Mouse (Mus musculus) CH12F3 (cell line): Measurements from ENCODE around the gene Dcst2.

Source experiments
- in situ Hi-C: fragments of 300-500 bp; cut with MboI; formaldehyde crosslinking; loops from 2 replicates; pipeline ENCODE4 v1.14.3; 2020; ENCODE audit warnings: low sequenced_read_pairs

Gene Dcst2

DNA sequence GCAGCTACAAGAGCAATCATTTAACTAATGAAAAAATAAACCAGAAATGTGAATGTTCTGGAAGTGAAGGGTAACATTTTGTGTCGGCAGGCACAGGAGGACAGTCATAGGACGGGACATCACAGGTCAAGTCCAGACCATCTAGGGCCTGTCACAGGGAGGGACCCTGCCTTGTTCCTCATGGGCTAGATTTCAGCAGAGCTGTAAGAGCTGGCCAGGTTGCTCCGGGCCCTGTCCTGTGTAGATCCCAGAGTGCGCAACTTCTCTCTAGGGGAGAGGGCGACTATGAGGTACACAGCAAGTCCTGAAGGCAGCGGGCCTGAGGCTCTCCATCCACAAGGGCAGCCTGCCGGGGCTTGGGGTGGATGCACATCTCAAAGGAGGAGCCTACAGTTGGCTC lies at the start of gene Dcst2:
Gene Dcst2, plus strand, starts transcription at position 301 of the 400 bp plus-strand sequence.
- in situ Hi-C loops = no loop called here

DNA sequence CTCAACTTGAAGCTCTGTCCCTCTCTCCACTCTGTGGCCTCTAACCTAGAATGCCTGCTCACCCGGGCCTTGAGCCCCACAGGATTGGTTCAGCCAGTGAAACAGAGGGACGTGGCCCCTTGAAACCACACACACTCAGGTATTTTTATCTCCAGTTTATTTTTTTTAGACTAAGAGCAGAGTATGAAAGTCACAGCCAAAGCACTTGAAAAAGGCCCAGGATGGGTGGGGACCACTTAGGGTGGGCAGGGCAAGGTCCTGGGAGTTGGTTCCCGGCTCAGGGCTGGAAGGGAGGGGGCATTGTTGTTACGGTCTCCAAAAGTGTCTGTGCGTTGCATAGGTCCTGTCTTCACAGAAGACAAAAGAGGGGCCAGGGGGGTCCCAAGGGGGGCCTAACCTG lies 47.4 kb upstream of the Dcst2 start:
- in situ Hi-C loops = no loop called here

DNA sequence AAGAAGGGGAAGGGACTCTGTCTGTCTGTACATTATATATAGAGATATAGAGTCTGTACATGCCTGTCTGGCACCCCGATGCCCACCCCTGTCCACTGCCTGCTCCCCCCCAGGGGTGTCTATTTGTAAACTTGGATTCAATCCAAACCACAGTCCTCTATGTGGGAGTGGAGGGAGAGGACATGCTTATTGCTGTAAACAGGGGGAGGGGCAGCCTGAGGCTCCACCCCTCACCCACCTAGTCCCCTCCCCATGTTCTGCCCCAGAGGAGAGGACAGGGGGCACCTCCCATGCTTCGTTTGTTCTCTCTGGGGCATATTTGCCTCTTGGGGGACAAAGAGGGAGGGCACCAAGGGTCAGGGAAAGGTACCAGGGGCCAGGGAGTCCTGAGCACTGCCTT lies 47.0 kb upstream of the Dcst2 start:
- in situ Hi-C loops = no loop called here

GRCm38 (mm10) chr3:89315195-89315929 lies 46.4 kb upstream of the Dcst2 start:
- in situ Hi-C loops = no loop called here

DNA sequence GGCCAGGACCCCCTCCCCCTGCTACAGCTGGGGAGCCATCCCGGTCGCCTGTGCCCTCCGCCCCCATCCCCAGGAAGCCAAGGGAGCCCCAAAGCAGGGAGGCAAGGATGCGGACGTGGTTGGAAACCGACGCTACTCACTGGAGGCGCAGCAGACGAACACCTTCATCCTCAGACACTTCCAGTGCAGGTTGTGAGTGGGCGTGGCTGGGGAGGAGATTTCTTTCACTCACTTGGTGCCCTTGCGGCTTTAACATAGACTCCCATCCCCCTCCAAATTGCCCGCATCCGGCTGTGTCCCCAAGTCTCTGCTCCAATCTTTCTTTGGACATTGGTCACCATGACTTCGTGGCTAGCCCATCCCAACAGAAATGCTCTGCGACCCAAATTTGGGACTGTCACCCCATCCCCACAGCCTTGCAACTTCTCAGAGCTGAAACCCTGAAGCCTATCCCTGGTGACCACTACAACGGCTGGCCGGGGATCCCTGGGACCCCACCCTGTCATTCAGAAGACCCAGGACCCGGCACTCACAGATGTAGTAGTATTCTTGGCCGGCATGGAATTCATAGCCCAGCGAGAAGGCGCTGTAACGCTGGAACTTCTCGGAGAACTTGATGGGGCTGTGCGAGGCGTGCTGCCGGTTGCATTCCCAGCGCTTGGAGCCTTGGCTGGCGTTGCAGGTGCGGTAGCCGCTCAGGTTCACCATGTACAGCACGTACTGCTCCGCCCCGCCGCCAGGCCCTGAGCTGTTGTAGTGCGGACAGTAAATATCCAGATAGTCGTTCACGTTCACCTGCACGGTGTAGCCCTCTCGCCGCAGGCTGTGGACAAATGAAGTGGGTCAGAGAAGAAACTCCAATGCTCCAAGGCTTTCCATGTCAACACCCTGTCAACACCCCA lies 45.6 kb upstream of the Dcst2 start:
- in situ Hi-C loops = no loop called here

GRCm38 (mm10) chr3:89316833-89317232 lies 44.9 kb upstream of the Dcst2 start:
- in situ Hi-C loops = no loop called here

- in situ Hi-C loops = no loop called here
Measured at GRCm38 (mm10) chr3:89317246-89317645, 44.5 kb upstream of the Dcst2 start.

DNA sequence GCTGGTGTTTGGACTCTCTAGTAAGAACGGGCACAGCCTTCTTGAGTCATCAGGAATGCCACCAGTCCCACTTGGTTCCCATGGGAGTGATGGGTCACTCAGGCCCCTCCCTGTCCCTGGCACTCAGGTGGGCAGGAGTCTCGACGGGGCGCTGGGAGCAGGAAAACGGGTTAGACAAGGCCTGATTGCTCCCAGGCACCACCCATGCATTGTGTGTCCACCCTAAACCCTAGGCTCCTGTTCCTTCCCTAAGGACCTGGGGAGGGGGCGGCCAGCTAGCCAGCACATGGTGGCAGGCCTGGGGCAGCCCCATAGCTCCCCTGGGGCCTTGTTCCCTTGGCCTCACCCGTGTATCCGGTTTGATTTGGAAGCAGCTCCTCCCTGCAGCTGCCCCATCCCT lies 43.5 kb upstream of the Dcst2 start:
- in situ Hi-C loops = no loop called here

GRCm38 (mm10) chr3:89318971-89319590 lies 42.7 kb upstream of the Dcst2 start:
- in situ Hi-C loops = no loop called here

- in situ Hi-C loops = no loop called here
Measured at GRCm38 (mm10) chr3:89319591-89320350, 42.0 kb upstream of the Dcst2 start.

DNA sequence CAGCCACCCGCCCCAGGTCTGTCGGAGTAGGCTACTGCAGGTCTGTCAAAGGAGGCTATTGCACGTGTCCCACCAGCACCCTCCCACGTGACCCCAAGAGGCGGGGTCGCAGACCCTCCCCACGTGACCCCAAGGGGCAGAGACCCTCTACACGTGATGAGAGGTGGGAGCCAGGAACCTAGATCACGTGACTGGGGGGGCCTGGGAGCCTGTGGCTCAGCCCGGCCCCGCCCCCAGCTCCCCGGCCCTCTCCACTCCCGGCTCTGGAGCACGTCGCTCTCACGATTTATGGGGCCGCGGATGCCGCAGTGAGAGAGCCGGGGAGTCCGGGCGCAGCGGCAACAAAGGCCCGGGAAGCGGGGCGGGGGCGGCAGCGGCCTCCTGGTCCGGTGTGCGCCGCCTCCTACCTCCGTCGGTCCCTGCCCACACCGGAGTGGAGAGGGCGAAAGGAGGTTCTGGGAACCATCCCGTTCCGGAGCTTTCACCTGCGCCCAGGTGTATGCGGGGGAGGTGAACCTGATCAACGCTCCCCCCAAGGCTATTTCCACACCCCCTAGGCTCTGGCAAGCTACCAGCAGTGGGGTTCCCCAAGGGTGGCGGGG lies 41.1 kb upstream of the Dcst2 start:
- in situ Hi-C loops = no loop called here

DNA sequence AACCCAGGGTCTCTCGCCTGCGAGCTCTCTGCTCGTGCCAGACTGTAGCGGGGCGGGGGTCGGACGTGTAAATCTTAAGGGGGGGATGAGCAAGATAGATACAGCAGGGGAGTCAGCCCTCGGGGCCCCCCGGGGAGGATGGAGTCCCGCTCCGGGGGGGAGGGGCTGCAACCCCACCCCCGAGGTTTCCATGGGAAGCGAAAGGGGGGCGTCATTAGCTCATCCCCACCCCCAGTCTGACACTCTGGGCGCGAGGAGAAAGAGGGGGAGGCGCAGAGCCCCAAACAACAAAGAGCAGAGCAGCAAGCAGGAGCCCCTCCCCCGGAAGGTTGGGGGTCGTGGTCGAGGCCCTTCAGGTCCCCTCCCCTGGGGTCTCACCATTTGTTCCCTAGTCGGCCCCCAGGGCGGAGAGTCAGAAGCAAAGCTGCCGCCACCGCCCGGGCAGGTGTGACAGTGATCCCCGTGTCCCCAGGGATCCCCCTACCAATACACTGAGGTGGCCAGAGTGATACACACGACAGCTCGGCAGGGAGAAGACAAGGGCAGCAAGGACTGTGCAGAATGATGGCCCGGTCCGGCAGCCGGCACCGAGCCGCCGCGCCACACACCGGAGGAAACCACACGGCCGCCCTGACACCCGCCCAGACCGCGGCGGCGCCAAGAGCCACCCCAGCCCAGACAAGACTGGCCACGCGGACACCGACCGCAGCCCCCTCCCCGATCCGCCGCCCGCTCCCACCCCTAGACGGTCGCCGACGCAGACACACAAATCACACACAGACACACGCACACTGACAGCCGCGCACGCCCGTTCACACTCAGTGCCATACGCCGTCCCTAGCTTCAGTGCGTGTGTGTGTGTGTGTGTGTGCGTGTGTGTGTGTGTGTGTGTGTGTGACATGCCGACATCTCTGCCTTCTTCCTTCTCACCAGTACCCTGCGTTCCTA lies 40.3 kb upstream of the Dcst2 start:
- in situ Hi-C loops = no loop called here

DNA sequence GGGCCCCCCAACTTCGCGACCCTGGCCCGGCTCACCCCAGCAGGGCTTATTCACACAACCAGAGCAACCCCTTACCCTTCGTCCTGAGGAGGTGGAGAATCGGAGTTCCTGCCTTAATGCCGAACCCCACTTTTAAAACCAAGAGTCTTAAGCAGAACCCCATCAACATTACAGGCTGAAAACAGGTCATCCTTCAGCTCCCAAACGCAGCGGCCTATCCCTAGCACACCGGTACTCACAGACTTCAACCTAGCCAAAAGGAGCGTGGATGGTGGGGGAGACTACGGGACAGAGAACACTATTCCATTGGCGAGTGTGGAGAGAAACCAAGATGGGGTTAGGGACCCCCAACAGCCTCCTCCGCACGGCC lies 39.7 kb upstream of the Dcst2 start:
- in situ Hi-C loops = no loop called here

DNA sequence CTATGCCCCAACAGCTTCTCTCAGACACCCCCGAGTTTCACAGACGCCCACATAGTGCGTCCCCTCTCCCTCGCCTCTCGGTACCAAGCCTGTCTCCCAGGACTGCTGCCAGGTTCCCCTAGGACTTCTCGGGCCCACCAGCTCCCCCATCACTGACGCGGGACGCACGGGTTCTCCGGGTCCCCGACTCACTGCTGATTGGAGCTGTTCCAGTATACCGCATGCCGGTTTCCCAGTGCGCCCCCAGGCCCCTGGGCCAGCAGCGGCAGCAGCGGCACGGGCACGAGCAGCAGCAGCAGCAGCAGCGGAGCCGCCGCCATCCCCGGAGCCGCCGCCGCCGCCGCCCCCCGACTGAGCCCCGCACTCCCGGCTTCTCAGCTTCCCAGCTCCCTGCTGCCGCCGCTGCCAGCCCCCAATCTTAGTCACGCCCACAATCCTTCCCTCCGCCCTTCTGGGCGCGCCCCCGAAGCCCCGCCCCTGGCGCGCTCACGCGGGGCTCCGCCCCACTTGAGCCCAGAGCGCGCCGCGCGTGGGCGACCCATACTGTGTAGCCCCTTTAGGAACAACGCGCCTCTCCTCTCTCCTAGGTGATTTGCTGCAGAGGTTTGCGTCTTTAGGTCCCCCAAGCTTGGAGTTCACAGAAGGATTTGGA lies 39.1 kb upstream of the Dcst2 start, which contains the start of gene Efna3:
Gene Efna3, minus strand, starts transcription at position 452 of the 652 bp plus-strand sequence.
- in situ Hi-C loops = no loop called here

- in situ Hi-C loops = no loop called here
Measured at GRCm38 (mm10) chr3:89325882-89326281, 35.9 kb upstream of the Dcst2 start.

- in situ Hi-C loops = no loop called here
Measured at GRCm38 (mm10) chr3:89327371-89327870, 34.4 kb upstream of the Dcst2 start.

DNA sequence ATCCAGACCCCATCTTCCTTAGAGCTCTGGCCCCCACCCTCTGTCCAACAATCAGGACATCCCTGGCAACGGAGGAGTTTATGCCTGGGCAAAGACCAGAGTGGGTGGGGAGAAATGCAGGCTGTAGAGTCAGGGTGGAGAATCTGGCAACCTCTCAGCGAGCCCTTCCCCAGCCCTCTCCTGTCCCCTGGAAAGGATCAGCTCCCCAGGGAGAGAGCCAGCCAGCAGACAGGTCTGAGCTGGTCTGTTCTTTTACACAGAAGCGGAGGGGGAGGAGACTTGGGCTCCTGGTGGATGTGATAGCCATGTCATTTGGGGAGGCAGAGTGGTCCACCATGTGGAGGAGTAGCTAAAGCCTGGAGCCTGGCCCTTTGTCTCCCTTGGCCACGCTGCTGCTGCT lies 33.2 kb upstream of the Dcst2 start:
- in situ Hi-C loops = no loop called here

- in situ Hi-C loops = no loop called here
Measured at GRCm38 (mm10) chr3:89330346-89330745, 31.4 kb upstream of the Dcst2 start.

- in situ Hi-C loops = no loop called here
Measured at GRCm38 (mm10) chr3:89330948-89331347, 30.8 kb upstream of the Dcst2 start.
